Mouse (Mus musculus): Measurements from ENCODE around the gene Asf1b. TPM values are rescaled to one million over a fixed set of nuclear protein-coding genes. Genes with fewer than 3 reads are reported as not detected.

The Asf1b gene
- 114 and 127 TPM in 2 replicates for polyA plus RNA-seq (2015; fragmentation: Nextera tagmentation; extraction: Ambion mirVana)

GRCm38 (mm10) chr8:83955106-83955957 is at the start of gene Asf1b, which contains the start of gene Gm10644:
Asf1b (plus strand) TSS chr8:83955507.
Gm10644 (minus strand) TSS chr8:83955205.

DNA sequence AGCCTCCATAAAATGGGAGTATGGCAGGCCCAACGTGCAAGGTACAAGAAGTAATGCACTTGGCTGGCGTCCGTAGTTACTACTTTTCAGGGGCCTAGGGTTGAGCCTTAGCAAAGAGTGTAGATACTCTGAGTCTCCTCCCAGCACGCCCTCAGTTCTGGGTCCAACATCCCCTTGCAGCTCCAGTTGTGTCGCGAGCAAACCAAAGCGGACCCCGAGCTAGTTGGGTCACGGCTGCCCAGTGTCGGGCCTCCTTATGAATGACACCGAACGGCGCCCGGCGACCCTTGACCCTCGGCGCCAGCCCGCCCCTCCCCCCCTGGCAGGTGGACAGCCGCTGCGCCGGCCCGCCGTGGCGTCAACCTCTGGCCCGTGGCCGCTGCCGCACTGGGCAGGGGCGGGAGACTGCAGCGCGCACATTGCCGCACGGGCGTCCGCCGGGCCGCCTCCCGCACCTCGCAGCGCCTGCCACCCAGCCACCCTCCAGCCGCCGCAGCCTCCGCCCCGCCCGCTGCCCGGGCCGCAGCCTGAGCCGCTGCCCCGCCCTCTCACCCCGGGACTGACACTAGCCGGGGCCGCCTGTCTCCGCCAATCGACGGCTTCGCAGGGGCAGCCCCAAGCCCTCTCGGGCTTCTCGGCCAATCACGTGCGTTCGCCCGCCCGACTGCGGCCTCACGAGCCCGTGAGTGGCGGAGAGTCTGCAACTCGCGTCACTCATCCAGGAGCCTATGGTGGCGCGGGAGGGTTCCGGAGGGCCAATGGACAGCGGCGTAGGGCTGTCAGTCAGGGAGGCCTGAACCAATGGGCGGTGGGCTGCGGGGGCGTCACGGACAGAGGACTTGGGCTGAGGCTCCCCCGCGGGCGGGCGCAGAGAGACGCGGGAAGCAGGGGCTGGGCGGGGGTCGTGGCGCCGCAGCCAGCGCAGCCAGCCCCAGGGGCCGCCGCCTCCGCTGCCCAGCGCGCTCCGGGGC is 17.1 kb downstream of the Asf1b start, which contains the start of gene Prkaca:
Gene Prkaca (plus strand): TSS at position 844 of the 971 bp plus-strand sequence.

GRCm38 (mm10) chr8:83997511-83998141 is 42.3 kb downstream of the Asf1b start, which contains the start of gene Samd1:
Samd1 (plus strand) TSS chr8:83997672.

DNA sequence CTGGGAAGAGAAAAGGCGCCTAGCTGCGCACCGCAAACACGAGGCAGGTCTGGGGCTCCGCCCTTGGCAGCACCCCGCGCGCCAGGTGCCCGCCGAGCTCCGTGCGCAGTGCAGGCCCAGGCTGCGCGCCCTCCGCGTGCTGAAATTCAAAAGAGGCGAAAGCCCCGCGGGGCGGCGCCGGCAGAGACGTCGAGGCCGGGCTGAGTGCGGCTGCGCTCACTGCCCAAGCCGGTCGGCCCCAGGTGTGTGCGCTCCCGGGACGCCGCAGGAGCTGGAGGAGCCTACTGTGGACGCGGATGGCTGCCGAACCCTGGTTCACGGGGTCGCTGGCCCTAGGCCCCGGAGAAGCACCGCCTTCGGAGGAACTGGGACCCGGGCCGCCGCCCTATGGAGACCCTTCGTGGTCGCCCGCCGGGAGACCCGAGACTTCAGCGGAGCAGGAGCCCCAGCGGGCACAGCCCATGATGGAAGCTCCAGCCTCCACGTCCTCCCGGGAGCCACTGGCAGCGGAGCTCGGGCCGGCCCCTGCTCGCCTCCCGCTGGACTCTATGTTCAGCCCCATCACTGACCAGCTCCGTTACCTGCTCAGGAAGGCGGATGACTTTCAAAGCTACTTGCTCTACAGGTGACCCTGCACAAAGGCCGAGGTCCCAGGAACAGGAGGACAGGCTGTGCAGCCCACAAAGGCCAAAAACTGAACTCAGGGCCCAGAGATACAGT is 46.1 kb downstream of the Asf1b start, which contains the start of gene 1700067K01Rik:
Gene 1700067K01Rik (plus strand): TSS at position 222 of the 720 bp plus-strand sequence.

GRCm38 (mm10) chr8:84011705-84012498 is 56.6 kb downstream of the Asf1b start, which contains the start of gene 2210011C24Rik:
2210011C24Rik (minus strand) TSS chr8:84012171.

MicroRNA genes within 50 kb of the gene (microRNA counts, 519-probe panel; counts per million panel counts)
- 88.3 counts per million for microRNA mmu-miR-1199

Other genes starting within 250 kb of the Asf1b start
- 211 and 226 TPM in 2 replicates for gene Ddx39, start 240.3 kb upstream of the Asf1b start, polyA plus RNA-seq (2015; fragmentation: Nextera tagmentation; extraction: Ambion mirVana)
- 34.0 and 43.6 TPM in 2 replicates for gene Adgre5, start 214.2 kb upstream of the Asf1b start, polyA plus RNA-seq (2015; fragmentation: Nextera tagmentation; extraction: Ambion mirVana)
- 4.6 and 7.3 TPM in 2 replicates for gene Adgrl1, start 55.4 kb upstream of the Asf1b start, polyA plus RNA-seq (2015; fragmentation: Nextera tagmentation; extraction: Ambion mirVana)
- 0.10 TPM in 1 of 2 replicates, not detected in the other for gene Gm10644, start 302 bp upstream of the Asf1b start, polyA plus RNA-seq (2015; fragmentation: Nextera tagmentation; extraction: Ambion mirVana)
- 37.9 and 38.8 TPM in 2 replicates for gene Prkaca, start 17.5 kb downstream of the Asf1b start, polyA plus RNA-seq (2015; fragmentation: Nextera tagmentation; extraction: Ambion mirVana)
- 11.6 and 14.0 TPM in 2 replicates for gene Samd1, start 42.2 kb downstream of the Asf1b start, polyA plus RNA-seq (2015; fragmentation: Nextera tagmentation; extraction: Ambion mirVana)
- 0.61 and 1.0 TPM in 2 replicates for gene 1700067K01Rik, start 46.0 kb downstream of the Asf1b start, polyA plus RNA-seq (2015; fragmentation: Nextera tagmentation; extraction: Ambion mirVana)
- gene 2210011C24Rik, start 56.7 kb downstream of the Asf1b start, polyA plus RNA-seq (2015; fragmentation: Nextera tagmentation; extraction: Ambion mirVana), result 0.26 and 0.28 TPM in 2 replicates
- gene Palm3, start 66.0 kb downstream of the Asf1b start, polyA plus RNA-seq (2015; fragmentation: Nextera tagmentation; extraction: Ambion mirVana), result 1.0 and 1.1 TPM in 2 replicates
- 1.5 and 1.7 TPM in 2 replicates for gene Il27ra, start 87.1 kb downstream of the Asf1b start, polyA plus RNA-seq (2015; fragmentation: Nextera tagmentation; extraction: Ambion mirVana)
- 0.22 TPM in 1 of 2 replicates, not detected in the other for gene Rln3, start 89.5 kb downstream of the Asf1b start, polyA plus RNA-seq (2015; fragmentation: Nextera tagmentation; extraction: Ambion mirVana)
- gene Gm10643, start 109.6 kb downstream of the Asf1b start, polyA plus RNA-seq (2015; fragmentation: Nextera tagmentation; extraction: Ambion mirVana), result 0.52 and 0.81 TPM in 2 replicates
- gene Rfx1, start 111.3 kb downstream of the Asf1b start, polyA plus RNA-seq (2015; fragmentation: Nextera tagmentation; extraction: Ambion mirVana), result 3.6 and 3.9 TPM in 2 replicates
- 6.1 and 7.5 TPM in 2 replicates for gene Dcaf15, start 149.3 kb downstream of the Asf1b start, polyA plus RNA-seq (2015; fragmentation: Nextera tagmentation; extraction: Ambion mirVana)
- gene Podnl1, start 170.5 kb downstream of the Asf1b start, polyA plus RNA-seq (2015; fragmentation: Nextera tagmentation; extraction: Ambion mirVana), result 0.19 and 0.32 TPM in 2 replicates
- 5.9 and 7.0 TPM in 2 replicates for gene Cc2d1a, start 192.4 kb downstream of the Asf1b start, polyA plus RNA-seq (2015; fragmentation: Nextera tagmentation; extraction: Ambion mirVana)
- gene 4930432K21Rik, start 192.5 kb downstream of the Asf1b start, polyA plus RNA-seq (2015; fragmentation: Nextera tagmentation; extraction: Ambion mirVana), result 0.29 and 0.30 TPM in 2 replicates
- 1.4 and 2.8 TPM in 2 replicates for gene Nanos3, start 229.7 kb downstream of the Asf1b start, polyA plus RNA-seq (2015; fragmentation: Nextera tagmentation; extraction: Ambion mirVana)

All from spleen, postnatal 0 days (tissue).